Mouse (Mus musculus) hindbrain, embryonic 12.5 days (tissue): ENCODE measurements around the gene Prex1. TPM values are rescaled to one million over a fixed set of nuclear protein-coding genes. Genes with fewer than 3 reads are reported as not detected.

Source experiments
- ATAC-seq: fragments of 200-750 bp; cut with Nextera tagmentation; 2 replicates; pipeline ENCODE4 v1.8.0; 2017; ENCODE audit warnings: moderate TSS enrichment; ENCODE audit not compliant: low FRiP score
- H3K27ac ChIP-seq: fragments of 300-500 bp; sonication (generic); 2 replicates; pipeline ENCODE4 v1.5.1; 2016; ENCODE audit warnings: mild to moderate bottlenecking
- H3K27me3 ChIP-seq: fragments of 300-500 bp; sonication (generic); 2 replicates; pipeline ENCODE4 v1.6.1; 2016; ENCODE audit warnings: mild to moderate bottlenecking
- H3K36me3 ChIP-seq: fragments of 300-500 bp; sonication (generic); 2 replicates; pipeline ENCODE4 v1.6.1; 2016; ENCODE audit warnings: mild to moderate bottlenecking
- H3K4me1 ChIP-seq: fragments of 300-500 bp; sonication (generic); 2 replicates; pipeline ENCODE4 v1.6.1; 2016
- H3K4me2 ChIP-seq: fragments of 300-500 bp; sonication (generic); replicated peaks from 2 replicates; pipeline ENCODE4 v1.6.1; 2016; ENCODE audit warnings: mild to moderate bottlenecking
- H3K4me3 ChIP-seq: fragments of 300-500 bp; sonication (generic); 2 replicates; pipeline ENCODE4 v1.5.1; 2016; ENCODE audit warnings: mild to moderate bottlenecking
- H3K9ac ChIP-seq: fragments of 300-500 bp; sonication (generic); 2 replicates; pipeline ENCODE4 v1.6.1; 2016; ENCODE audit warnings: mild to moderate bottlenecking, moderate library complexity
- H3K9me3 ChIP-seq: fragments of 300-500 bp; sonication (generic); replicated peaks from 2 replicates; pipeline ENCODE4 v1.6.1; 2016; ENCODE audit warnings: mild to moderate bottlenecking
- WGBS: fragments of 180-500 bp; shearing (Covaris S2); methylation state at CpG from one replicate; pipeline ENCODE4 v1.1.7; 2016; 5-methylcytosine and 5-hydroxymethylcytosine counted together
- polyA plus RNA-seq: library from polyadenylated mRNA; unstranded; fragments of >200 nt; fragmentation: Nextera tagmentation; extraction: Ambion mirVana; gene quantifications from 2 replicates; pipeline ENCODE4 v1.2.1, GENCODE M21; 2016

Prex1 gene
- polyA plus RNA-seq, 1 experiment from 2014 or later, result 43.8 TPM

GRCm38 (mm10) chr2:166638079-166638800, 75.4 kb downstream of the Prex1 start:
- no peak overlapping the region for H3K9ac ChIP-seq
- 70% methylated on average over 13 of the region's 13 CpGs for WGBS
- H3K4me2 ChIP-seq, result no peak overlapping the region
- H3K9me3 ChIP-seq, result no peaks in the 10 kb centered on the region
- H3K4me3 ChIP-seq, result no peak overlapping the region
- H3K4me1 ChIP-seq, result peaks cover 26% of the 10 kb centered on the region
- H3K27ac ChIP-seq, result no peak overlapping the region
- no peaks in the 10 kb centered on the region for H3K27me3 ChIP-seq
- peaks cover 27% of the 10 kb centered on the region for H3K36me3 ChIP-seq
- no peak for ATAC-seq

- Histone ChIP-seq H3K4me3 (no peak overlapping the region), H3K9me3 (no peaks in the 10 kb centered on the region), H3K4me1 (peaks cover 26% of the 10 kb centered on the region), H3K36me3 (peaks cover 32% of the 10 kb centered on the region), H3K9ac (no peak overlapping the region), H3K27me3 (no peaks in the 10 kb centered on the region), H3K4me2 (no peak overlapping the region), H3K27ac (no peak overlapping the region)
- no peak for ATAC-seq
- 75% methylated on average over 4 of the region's 4 CpGs for WGBS
Measured at GRCm38 (mm10) chr2:166637673-166637990, 76.0 kb downstream of the Prex1 start.

GRCm38 (mm10) chr2:166636867-166637672, 76.6 kb downstream of the Prex1 start:
- peak; percentile 57; the same call in 1 of the 2 replicates for ATAC-seq
- H3K4me1 ChIP-seq, result peaks cover 26% of the 10 kb centered on the region
- no peak overlapping the region for H3K9ac ChIP-seq
- H3K27me3 ChIP-seq, result no peaks in the 10 kb centered on the region
- no peak overlapping the region for H3K4me2 ChIP-seq
- no peak overlapping the region for H3K4me3 ChIP-seq
- peaks cover 32% of the 10 kb centered on the region for H3K36me3 ChIP-seq
- H3K9me3 ChIP-seq, result no peaks in the 10 kb centered on the region
- 42% methylated on average over 17 of the region's 17 CpGs for WGBS
- H3K27ac ChIP-seq, result no peak overlapping the region

GRCm38 (mm10) chr2:166635521-166635920, 78.1 kb downstream of the Prex1 start:
- Histone ChIP-seq H3K4me1 (peaks cover 28% of the 10 kb centered on the region), H3K4me3 (no peak overlapping the region), H3K9ac (no peak overlapping the region), H3K27ac (no peak overlapping the region), H3K36me3 (peaks cover 28% of the 10 kb centered on the region), H3K9me3 (no peaks in the 10 kb centered on the region), H3K27me3 (no peaks in the 10 kb centered on the region), H3K4me2 (no peak overlapping the region)
- 87% methylated on average over 10 of the region's 10 CpGs for WGBS
- no peak for ATAC-seq

GRCm38 (mm10) chr2:166632571-166633361, 80.9 kb downstream of the Prex1 start:
- Histone ChIP-seq H3K4me1 (peaks cover 32% of the 10 kb centered on the region), H3K9ac (no peak overlapping the region), H3K27ac (no peak overlapping the region), H3K9me3 (no peaks in the 10 kb centered on the region), H3K27me3 (no peaks in the 10 kb centered on the region), H3K36me3 (peaks cover 23% of the 10 kb centered on the region; the same call in 1 of the 2 replicates), H3K4me3 (no peak overlapping the region), H3K4me2 (no peak overlapping the region)
- WGBS, result 94% methylated on average over 13 of the region's 13 CpGs
- ATAC-seq, result no peak

GRCm38 (mm10) chr2:166631621-166632171, 81.9 kb downstream of the Prex1 start:
- H3K4me1 ChIP-seq, result peaks cover 22% of the 10 kb centered on the region
- H3K4me3 ChIP-seq, result no peak overlapping the region
- no peak overlapping the region for H3K27ac ChIP-seq
- no peak overlapping the region for H3K4me2 ChIP-seq
- no peaks in the 10 kb centered on the region; the same call in 1 of the 2 replicates for H3K9me3 ChIP-seq
- H3K27me3 ChIP-seq, result no peaks in the 10 kb centered on the region
- H3K9ac ChIP-seq, result no peak overlapping the region
- 86% methylated on average over 10 of the region's 10 CpGs for WGBS
- no peak for ATAC-seq
- H3K36me3 ChIP-seq, result peaks cover 28% of the 10 kb centered on the region; the same call in 1 of the 2 replicates

GRCm38 (mm10) chr2:166631189-166631588, 82.4 kb downstream of the Prex1 start:
- Histone ChIP-seq H3K4me3 (no peak overlapping the region), H3K27ac (no peak overlapping the region), H3K4me2 (no peak overlapping the region), H3K36me3 (peaks cover 28% of the 10 kb centered on the region; the same call in 1 of the 2 replicates), H3K9me3 (no peaks in the 10 kb centered on the region; the same call in 1 of the 2 replicates), H3K4me1 (peaks cover 17% of the 10 kb centered on the region), H3K27me3 (no peaks in the 10 kb centered on the region), H3K9ac (no peak overlapping the region)
- ATAC-seq, result no peak
- 85% methylated on average over 5 of the region's 5 CpGs for WGBS

GRCm38 (mm10) chr2:166629941-166630674, 83.5 kb downstream of the Prex1 start:
- Histone ChIP-seq H3K4me2 (no peak overlapping the region), H3K9me3 (no peaks in the 10 kb centered on the region; the same call in 1 of the 2 replicates), H3K4me3 (no peak overlapping the region), H3K36me3 (peaks cover 28% of the 10 kb centered on the region; the same call in 1 of the 2 replicates), H3K27me3 (no peaks in the 10 kb centered on the region), H3K4me1 (peaks cover 16% of the 10 kb centered on the region), H3K9ac (no peak overlapping the region), H3K27ac (no peak overlapping the region)
- 84% methylated on average over 17 of the region's 17 CpGs for WGBS
- ATAC-seq, result no peak

GRCm38 (mm10) chr2:166627578-166627977, 86.1 kb downstream of the Prex1 start:
- no peak for ATAC-seq
- no peak overlapping the region for H3K9ac ChIP-seq
- no peaks in the 10 kb centered on the region; the same call in 1 of the 2 replicates for H3K9me3 ChIP-seq
- no peak overlapping the region for H3K4me2 ChIP-seq
- WGBS, result 95% methylated on average over 6 of the region's 6 CpGs
- no peak overlapping the region for H3K4me3 ChIP-seq
- H3K36me3 ChIP-seq, result peaks cover 23% of the 10 kb centered on the region; the same call in 1 of the 2 replicates
- H3K4me1 ChIP-seq, result peaks cover 30% of the 10 kb centered on the region
- no peaks in the 10 kb centered on the region for H3K27me3 ChIP-seq
- H3K27ac ChIP-seq, result no peak overlapping the region

GRCm38 (mm10) chr2:166625219-166625618, 88.4 kb downstream of the Prex1 start:
- ATAC-seq, result no peak
- Histone ChIP-seq H3K4me1 (peaks cover 40% of the 10 kb centered on the region), H3K27me3 (no peaks in the 10 kb centered on the region), H3K36me3 (peaks cover 8% of the 10 kb centered on the region; the same call in 1 of the 2 replicates), H3K9ac (no peak overlapping the region), H3K4me2 (no peak overlapping the region), H3K27ac (no peak overlapping the region), H3K9me3 (no peaks in the 10 kb centered on the region; the same call in 1 of the 2 replicates), H3K4me3 (no peak overlapping the region)
- WGBS, result 86% methylated on average over 11 of the region's 11 CpGs

GRCm38 (mm10) chr2:166623081-166623567, 90.5 kb downstream of the Prex1 start:
- H3K4me1 ChIP-seq, result peaks cover 38% of the 10 kb centered on the region
- no peaks in the 10 kb centered on the region; the same call in 1 of the 2 replicates for H3K9me3 ChIP-seq
- ATAC-seq, result peak; percentile 41
- 36% methylated on average over 9 of the region's 9 CpGs for WGBS
- peaks cover 24% of the 10 kb centered on the region for H3K36me3 ChIP-seq
- H3K4me3 ChIP-seq, result no peak overlapping the region
- peak overlapping the region; percentile 23; the same call in 1 of the 2 replicates for H3K9ac ChIP-seq
- H3K4me2 ChIP-seq, result no peak overlapping the region
- peak overlapping the region; percentile 66 for H3K27ac ChIP-seq
- H3K27me3 ChIP-seq, result no peaks in the 10 kb centered on the region
